Mouse (Mus musculus) gastrocnemius, postnatal 25 days (tissue): Measurements from ENCODE around the gene Hivep3. TPM values are rescaled to one million over a fixed set of nuclear protein-coding genes. Genes with fewer than 3 reads are reported as not detected.

Experiments
- DNase-seq: peaks from one replicate; pipeline ENCODE4 v3.0.0; 2022
- total RNA-seq, 2 experiments: library from RNA; stranded (reverse); gene quantifications; 1 replicate in 1 of 2; 2 replicates in 1 of 2; pipeline ENCODE4 v1.2.3; 2021

Gene Hivep3
- total RNA-seq, 2 experiments from 2014 or later, result 2.4 TPM

DNA sequence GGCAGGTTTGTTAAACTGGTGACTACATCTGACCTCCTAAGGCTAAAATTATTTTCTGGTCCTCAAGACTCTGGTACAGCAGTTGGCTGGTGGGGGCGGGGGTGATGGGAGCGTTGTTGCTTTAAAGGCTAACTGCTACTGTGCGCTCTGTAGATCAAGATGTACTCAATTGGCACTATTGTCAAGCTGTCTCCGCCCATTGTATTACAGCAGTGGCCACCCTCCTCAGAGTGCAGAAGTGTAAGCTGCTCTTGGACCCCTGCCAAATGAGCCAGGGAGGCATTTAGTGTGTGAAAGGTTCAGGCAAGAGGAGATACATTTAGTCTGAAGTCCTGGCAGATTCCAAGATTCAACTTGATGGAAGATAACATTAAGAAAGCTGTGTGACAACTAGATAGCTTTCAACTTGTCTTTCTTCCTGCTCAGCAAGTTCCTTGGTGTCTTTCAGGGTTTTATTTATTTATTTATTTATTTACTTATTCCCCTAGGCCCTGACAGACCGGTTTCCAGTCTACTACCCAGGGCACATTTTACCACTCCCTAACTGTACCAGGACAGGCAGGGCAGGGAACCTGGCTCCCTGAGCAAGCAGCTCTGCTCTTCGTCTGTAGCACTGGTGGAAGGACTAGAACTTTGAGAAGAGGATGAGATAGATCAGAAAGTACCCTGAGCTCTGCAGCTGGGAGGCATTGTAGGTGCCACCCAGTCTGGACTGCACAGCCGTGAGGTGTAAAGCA lies 83.2 kb downstream of the Hivep3 start:
- peak; percentile 21 for DNase-seq

- DNase-seq, result no peak
Observed at GRCm38 (mm10) chr4:119825956-119826355, 92.4 kb downstream of the Hivep3 start.

GRCm38 (mm10) chr4:119828386-119828785 lies 94.8 kb downstream of the Hivep3 start:
- DNase-seq, result no peak

GRCm38 (mm10) chr4:119828996-119829395 lies 95.4 kb downstream of the Hivep3 start:
- no peak for DNase-seq

- no peak for DNase-seq
Observed at GRCm38 (mm10) chr4:119833333-119833732, 99.7 kb downstream of the Hivep3 start.

GRCm38 (mm10) chr4:119833884-119834283 lies 100.3 kb downstream of the Hivep3 start:
- no peak for DNase-seq

DNA sequence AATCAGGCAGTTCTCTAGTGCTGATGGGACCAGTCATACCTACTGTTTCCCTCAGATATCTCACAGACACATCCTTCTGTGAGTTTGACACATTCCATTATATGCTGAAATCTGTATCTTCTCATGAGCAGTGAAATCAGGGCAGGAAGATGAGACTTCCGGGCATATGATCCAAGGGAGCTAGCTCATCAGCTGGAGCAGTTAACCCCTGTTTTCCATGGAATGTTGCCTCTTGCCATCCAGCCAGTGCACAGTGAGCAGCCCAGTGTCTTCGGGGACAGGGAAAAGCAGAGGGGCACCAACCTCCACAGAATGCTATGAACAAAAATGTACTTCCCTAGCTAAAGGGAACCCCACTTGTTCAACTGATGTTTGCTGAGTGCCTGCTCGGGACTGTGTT lies 102.6 kb downstream of the Hivep3 start:
- DNase-seq, result no peak

DNA sequence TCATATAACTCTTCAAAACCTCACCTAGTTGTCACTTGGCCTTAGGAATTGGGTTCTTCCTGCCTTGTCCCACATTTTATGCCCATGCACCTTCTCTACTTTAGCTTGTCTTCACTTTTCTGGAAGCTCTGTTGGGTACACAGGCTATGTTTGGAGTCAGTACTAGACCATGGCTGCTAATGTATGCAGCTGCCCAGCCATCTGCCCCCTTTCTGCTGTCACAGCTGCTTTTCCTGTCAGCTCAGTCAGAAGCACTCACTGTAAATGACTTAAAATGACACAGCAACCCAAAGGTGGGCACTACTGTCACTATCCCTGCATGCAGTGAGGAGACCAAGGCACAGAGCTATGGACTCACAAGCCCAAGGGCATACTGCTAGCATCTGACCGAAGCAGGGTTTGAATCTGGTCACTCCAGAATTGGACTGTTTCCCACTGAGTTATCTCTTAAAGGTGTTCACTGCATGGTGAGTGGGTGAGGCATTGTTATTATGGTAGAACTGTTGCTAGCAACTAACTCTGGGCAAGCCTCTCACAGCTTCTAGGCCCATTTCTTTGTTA lies 104.0 kb downstream of the Hivep3 start:
- no peak for DNase-seq

GRCm38 (mm10) chr4:119838308-119838707 lies 104.7 kb downstream of the Hivep3 start:
- no peak for DNase-seq

GRCm38 (mm10) chr4:119843294-119843693 lies 109.7 kb downstream of the Hivep3 start:
- DNase-seq, result no peak

DNA sequence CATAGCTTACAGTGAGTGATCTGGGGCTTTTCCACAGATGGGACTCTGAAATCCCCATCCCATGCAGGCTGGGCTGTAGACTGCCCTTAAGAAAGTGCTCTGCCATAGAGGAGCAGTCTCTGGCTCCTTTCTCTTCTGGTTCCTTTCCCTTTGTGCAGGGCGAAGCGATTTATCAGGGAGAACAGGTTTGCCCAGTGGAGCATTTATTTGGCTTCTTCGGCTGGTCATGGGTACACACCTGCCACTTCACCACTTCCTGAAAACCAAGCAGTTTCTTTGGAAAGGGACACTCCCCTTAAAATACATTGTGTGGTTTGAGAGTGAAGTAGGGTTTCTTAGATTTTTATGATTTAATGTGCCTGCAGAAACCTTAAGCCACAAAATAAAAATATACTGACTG lies 110.7 kb downstream of the Hivep3 start:
- DNase-seq, result no peak

DNA sequence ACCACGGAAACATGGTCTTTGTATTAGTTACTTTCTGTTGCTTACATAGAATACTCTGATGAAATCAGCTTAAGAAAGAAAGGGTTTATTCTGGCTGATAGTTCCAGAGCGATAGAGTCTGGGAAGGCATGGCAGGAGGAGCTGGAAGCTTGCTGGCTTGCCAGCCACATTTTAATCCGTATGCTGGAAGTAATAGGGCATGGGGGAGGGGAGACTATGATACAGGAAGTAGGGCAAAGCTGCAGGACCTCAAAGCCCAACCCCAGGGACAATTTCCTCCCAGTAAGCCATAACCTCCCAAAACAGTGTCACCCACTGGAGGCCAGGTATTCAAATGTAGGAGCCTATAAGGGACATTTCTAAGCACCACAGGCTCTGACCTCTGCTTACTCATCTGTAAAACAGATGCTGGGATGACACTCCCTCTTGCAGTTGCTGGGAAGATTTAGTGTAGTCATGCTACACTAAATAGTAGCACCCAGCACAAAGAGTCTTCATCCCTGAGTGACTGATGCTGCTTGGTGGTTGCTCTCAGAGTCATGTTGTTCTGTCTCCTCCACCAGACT lies 112.1 kb downstream of the Hivep3 start:
- no peak for DNase-seq

DNA sequence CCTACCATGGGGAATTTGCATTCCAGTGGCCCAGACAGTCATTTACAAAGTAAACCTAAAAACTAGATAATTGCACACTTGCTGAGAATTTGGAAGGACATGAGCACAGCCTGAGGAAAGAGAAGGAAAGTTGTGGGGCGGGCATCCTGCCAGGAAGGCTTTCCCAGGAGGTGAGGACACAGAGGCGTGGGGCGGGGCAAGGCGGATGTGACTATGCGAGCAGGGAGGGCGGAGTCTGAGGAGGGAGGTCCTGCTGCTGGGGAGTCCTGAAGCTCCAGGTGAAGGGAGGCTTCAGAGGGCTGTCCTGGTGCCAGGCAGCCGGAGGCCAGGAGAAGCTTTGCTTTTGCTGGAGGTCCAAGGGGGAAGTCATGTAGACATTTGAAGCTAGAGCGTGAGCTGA lies 118.9 kb downstream of the Hivep3 start:
- DNase-seq, result no peak

DNA sequence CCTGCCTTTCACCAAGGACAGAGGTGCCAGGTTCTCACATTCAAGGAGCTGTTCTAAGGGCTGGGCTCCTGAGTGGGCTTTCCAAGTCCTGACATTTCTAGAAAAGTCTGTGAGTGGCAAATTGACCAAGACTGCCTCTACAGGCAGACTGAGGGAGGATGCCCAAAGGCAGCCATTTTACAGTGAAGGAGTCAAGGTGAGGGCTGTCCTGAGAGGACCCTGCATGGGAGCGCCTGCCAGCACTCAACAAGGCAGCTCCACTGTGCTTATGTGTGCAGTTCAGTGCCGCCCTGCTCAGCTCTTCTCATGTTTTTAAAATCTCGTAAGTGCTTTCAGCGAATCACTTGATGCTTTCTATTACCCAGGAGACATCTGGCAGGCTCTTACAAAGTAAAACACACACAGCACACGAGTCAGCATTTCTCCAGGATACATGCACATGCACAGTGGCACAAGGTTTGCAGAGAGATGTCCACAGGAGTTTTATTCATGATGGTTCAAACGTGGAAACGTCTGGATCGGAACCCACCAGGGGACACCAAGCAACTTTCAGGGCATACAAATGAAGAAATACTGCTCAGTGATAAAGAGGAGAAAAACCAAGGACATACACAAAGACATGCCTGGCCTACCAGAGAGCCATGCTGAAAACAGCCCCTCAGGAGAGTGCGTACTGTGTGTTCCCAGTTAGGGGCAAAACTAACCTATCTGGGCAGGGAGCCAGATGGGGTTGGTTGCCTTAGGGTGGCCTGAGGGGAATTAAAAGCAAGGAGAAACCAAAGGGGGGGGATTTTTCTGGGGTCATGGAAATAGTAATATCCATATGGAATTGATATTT lies 120.9 kb downstream of the Hivep3 start:
- no peak for DNase-seq

GRCm38 (mm10) chr4:119859454-119859853 lies 125.9 kb downstream of the Hivep3 start:
- DNase-seq, result peak; percentile 29

DNA sequence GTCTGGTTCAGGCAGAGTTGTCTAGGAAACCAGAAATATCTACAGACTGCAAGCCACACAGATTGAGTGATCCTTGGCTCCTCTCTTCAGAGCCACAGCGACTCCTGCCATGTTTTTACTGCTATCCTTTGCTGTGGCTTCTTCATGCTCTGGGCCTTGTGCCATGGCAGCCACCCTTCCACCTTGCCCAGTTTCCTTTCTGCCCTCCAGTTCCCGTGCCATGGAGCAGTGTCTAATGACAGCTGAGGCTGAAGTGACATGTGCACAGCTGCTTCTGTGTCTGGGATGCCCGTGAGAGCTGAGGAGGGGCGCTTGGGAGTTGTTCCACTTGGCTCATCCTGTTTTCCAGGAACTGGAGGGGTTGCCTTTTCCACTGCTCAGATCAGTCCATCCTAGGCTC lies 127.4 kb downstream of the Hivep3 start:
- no peak for DNase-seq

DNA sequence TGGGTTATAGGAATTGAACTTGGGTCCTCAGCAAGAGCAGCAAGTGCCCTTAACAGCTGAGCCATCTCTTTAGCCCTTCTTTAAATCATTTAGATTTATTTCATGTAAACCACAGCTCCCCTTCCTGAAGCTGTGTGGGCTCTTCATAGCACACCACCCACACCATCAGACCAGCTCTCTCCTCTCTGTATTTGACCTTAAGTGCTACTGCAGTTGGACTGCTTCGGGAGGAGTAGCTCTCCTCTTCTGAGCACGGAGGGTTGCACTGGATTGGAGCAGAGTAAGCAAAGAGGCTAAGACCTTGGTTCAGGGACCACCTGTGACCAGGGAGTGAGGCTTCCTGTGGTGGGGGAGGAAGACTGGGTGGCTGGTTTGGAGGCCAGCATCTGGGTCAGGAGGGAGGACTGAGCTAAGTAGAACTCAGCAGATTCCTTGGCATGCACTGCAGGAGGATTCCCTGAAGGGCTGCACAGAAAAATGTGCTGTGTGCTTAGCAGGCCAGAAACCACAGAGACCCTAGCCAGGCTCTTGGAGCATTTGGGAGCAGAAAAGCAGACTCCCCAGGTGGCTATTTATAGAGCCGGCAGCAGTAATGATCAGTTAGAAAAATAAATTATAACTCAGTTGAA lies 132.4 kb downstream of the Hivep3 start:
- peak; percentile 50 for DNase-seq

GRCm38 (mm10) chr4:119867132-119867531 lies 133.5 kb downstream of the Hivep3 start:
- no peak for DNase-seq

DNA sequence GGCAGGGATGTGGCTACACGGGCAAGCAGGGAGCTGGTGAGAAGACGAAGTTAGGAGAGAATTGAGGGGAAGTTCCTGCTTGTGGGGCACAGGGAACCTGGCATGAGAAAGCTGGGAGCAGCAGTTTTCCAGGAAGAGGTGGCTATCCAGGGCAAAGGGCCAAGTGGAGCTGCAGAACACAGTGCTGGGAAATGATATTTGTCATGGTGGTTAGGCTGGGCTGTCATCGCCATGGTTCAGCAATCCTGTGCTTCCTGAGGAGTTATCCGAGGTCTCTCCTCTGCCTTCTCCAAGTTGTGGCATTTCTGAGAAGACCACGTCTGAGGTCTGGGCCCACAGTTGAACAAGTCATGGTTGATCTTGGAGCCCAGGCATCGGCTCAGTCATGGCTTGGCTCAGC lies 136.8 kb downstream of the Hivep3 start:
- DNase-seq, result peak; percentile 21

DNA sequence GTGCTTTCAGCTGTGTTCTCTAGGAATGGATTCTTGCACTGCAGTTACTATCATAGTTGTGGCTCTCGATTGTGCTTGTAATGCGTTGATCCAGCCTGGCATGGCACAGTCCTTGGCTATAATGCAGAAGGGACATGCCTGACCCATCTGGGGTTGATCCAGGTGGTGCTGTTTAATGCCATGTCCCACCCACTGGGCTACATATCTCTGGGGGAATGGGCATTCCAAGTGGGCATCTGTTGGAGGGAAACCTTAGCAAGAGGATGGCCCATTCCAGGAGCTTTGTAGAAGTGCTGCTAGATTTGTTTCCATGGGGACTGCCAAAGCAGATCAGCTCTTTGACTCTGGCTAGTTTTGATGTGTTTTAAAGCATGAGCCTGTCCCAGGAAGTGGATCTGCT lies 137.9 kb downstream of the Hivep3 start:
- no peak for DNase-seq

DNA sequence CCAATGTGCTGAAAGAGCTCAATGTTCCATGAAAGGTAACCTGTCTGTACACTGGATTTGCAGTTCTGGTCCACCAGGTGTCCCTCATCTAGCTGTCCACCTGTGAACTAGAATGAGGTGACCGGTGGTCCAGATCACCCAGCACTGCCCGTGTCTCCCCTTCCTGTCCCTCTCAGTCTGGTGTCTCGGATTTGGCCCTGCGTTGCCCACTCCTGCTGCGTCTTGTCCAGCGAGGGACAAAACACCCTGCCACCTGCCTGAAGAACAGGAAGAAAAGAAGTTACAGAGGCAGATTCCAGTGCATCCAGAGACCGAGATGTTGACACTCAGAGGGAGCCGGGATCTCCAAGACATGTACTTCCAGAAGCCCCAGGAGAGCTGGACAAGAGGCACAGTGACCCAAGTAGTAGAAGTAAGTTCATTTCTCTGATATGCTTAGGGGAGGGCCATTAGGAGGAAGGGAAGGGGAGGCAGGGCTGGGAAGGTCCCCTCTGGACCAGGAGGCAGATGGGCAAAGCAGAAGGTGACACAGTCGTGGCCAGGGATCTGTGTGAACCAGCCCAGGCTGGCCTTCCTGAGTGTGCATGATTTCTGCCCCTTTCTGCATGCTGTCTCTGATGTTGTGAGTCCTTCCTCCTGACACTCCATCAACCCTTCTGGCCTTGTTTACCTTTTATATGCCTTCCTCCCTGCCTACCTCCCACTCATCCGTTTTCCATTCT lies 138.4 kb downstream of the Hivep3 start:
- no peak for DNase-seq

DNA sequence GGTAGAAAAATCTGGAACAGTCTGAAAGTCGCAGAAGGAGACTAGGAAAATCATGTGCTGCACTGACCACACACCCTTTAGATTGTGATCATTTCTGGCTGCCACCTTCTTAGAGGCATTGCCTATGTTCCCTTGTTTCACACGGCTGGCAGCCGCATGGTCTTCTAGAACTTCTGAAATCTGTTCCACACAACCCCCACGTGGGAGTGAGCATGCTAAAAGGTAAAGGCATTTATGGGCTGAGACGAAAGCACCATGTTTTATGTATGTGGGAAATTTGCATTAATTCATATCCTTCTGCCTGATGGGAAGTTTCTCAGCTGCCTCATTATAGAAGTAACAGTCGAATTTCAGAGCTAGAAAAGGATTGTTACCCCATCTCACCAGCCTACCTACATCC lies 140.4 kb downstream of the Hivep3 start:
- no peak for DNase-seq
